Mouse (Mus musculus): Measurements from ENCODE around the gene Jmjd6.

The Jmjd6 gene

GRCm38 (mm10) chr11:116806136-116807071, 36.8 kb downstream of the Jmjd6 start:
- DNase-seq (ENCODE audit: low spot score in 2 of 2) = no peak

GRCm38 (mm10) chr11:116802709-116803108, 40.5 kb downstream of the Jmjd6 start:
- DNase-seq (ENCODE audit: low spot score in 2 of 2) = no peak

- no peak for DNase-seq (ENCODE audit: low spot score in 2 of 2)
Observed at GRCm38 (mm10) chr11:116801106-116801505, 42.1 kb downstream of the Jmjd6 start.

- no peak for DNase-seq (ENCODE audit: low spot score in 2 of 2)
Observed at GRCm38 (mm10) chr11:116799364-116799763, 43.9 kb downstream of the Jmjd6 start.
